Mouse (Mus musculus): Measurements from ENCODE around the gene Olfr554. TPM values are rescaled to one million over a fixed set of nuclear protein-coding genes. Genes with fewer than 3 reads are reported as not detected.
A peak's percentile ranks its signal among the peaks of the same experiment; 100 is the strongest.

Gene Olfr554
- polyA plus RNA-seq, 1 experiment from 2014 or later: not detected

DNA sequence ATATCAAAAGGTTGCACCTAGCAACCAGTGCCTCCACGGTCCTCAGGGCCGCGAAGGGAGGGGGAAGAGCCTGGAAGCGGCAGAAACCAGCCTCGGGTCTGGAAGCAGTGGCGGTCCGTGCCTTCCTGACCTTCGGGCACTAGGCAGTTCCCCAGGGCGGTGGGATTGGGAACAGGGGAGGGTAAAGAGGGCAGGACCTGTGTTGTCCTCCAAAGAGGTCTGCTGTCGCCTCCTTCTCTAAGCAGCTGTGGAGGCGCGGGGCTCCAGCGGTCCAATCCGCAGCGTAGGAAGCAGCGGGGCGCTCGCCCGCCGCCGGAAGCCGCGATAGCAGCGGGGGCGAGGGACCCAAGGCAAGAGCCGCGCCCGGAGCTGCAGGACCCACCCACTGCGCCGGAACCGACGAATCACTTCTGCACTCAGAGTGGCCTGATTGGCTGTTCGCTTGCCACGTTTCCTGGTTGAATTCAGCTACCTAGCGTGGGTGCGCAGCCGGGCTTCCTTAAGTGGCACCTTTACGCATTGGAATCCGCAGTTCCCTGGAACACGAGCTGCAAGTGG, 48.8 kb downstream of the Olfr554 start, which contains the start of gene Trim68:
Gene Trim68, minus strand, starts transcription at position 384 of the 558 bp plus-strand sequence.
- Histone ChIP-seq H3K27me3 (no peaks in the 10 kb centered on the region), H3K4me2 (replicated peaks) (peak within 1 kb of the TSS; percentile 61), H3K4me3 (replicated peaks) (peak within 1 kb of the TSS; percentile 57), H3K9ac (replicated peaks) (peak within 1 kb of the TSS; percentile 74), H3K9me3 (no peaks in the 10 kb centered on the region), H3K4me1 (replicated peaks) (peaks cover 4% of the 10 kb centered on the region; the same call in 1 of the 2 replicates), H3K27ac (peak within 1 kb of the TSS; percentile 69), H3K36me3 (no peaks in the 10 kb centered on the region)
- ATAC-seq: peak; percentile 100
- under 1% methylated on average over 40 of the region's 40 CpGs for WGBS

Other genes starting within 250 kb of the Olfr554 start
- 85.6 and 86.3 TPM in 2 replicates for gene Rrm1, start 196.7 kb upstream of the Olfr554 start, polyA plus RNA-seq (2015; fragmentation: Nextera tagmentation; extraction: Ambion mirVana)
- gene Olfr543, start 156.8 kb upstream of the Olfr554 start, polyA plus RNA-seq (2015; fragmentation: Nextera tagmentation; extraction: Ambion mirVana): 0.55 and 0.59 TPM in 2 replicates
- 0.16 and 0.19 TPM in 2 replicates for gene Olfr544, start 150.1 kb upstream of the Olfr554 start, polyA plus RNA-seq (2015; fragmentation: Nextera tagmentation; extraction: Ambion mirVana)
- 0.30 and 0.41 TPM in 2 replicates for gene Olfr545, start 138.9 kb upstream of the Olfr554 start, polyA plus RNA-seq (2015; fragmentation: Nextera tagmentation; extraction: Ambion mirVana)
- gene Olfr547, start 103.7 kb upstream of the Olfr554 start, polyA plus RNA-seq (2015; fragmentation: Nextera tagmentation; extraction: Ambion mirVana): not detected in 2 replicates
- gene Olfr548-ps1, start 97.5 kb upstream of the Olfr554 start, polyA plus RNA-seq (2015; fragmentation: Nextera tagmentation; extraction: Ambion mirVana): not detected in 2 replicates
- not detected in 2 replicates for gene Olfr549, start 88.6 kb upstream of the Olfr554 start, polyA plus RNA-seq (2015; fragmentation: Nextera tagmentation; extraction: Ambion mirVana)
- 0.17 TPM in 1 of 2 replicates, not detected in the other for gene Trim21, start 72.9 kb upstream of the Olfr554 start, polyA plus RNA-seq (2015; fragmentation: Nextera tagmentation; extraction: Ambion mirVana)
- gene Olfr550, start 67.0 kb upstream of the Olfr554 start, polyA plus RNA-seq (2015; fragmentation: Nextera tagmentation; extraction: Ambion mirVana): not detected in 2 replicates
- not detected in 2 replicates for gene Olfr551, start 46.5 kb upstream of the Olfr554 start, polyA plus RNA-seq (2015; fragmentation: Nextera tagmentation; extraction: Ambion mirVana)
- not detected in 2 replicates for gene Olfr552, start 40.7 kb upstream of the Olfr554 start, polyA plus RNA-seq (2015; fragmentation: Nextera tagmentation; extraction: Ambion mirVana)
- gene Olfr553, start 20.2 kb upstream of the Olfr554 start, polyA plus RNA-seq (2015; fragmentation: Nextera tagmentation; extraction: Ambion mirVana): not detected in 2 replicates
- not detected in 2 replicates for gene Olfr555, start 20.4 kb downstream of the Olfr554 start, polyA plus RNA-seq (2015; fragmentation: Nextera tagmentation; extraction: Ambion mirVana)
- gene Olfr556, start 26.5 kb downstream of the Olfr554 start, polyA plus RNA-seq (2015; fragmentation: Nextera tagmentation; extraction: Ambion mirVana): not detected in 2 replicates
- gene Trim68, start 48.9 kb downstream of the Olfr554 start, polyA plus RNA-seq (2015; fragmentation: Nextera tagmentation; extraction: Ambion mirVana): 7.3 and 8.0 TPM in 2 replicates
- not detected in 2 replicates for gene Olfr557, start 57.5 kb downstream of the Olfr554 start, polyA plus RNA-seq (2015; fragmentation: Nextera tagmentation; extraction: Ambion mirVana)
- 0.07 TPM in 1 of 2 replicates, not detected in the other for gene Olfr558, start 63.8 kb downstream of the Olfr554 start, polyA plus RNA-seq (2015; fragmentation: Nextera tagmentation; extraction: Ambion mirVana)
- not detected in 2 replicates for gene Olfr33, start 80.6 kb downstream of the Olfr554 start, polyA plus RNA-seq (2015; fragmentation: Nextera tagmentation; extraction: Ambion mirVana)
- gene Olfr559, start 89.1 kb downstream of the Olfr554 start, polyA plus RNA-seq (2015; fragmentation: Nextera tagmentation; extraction: Ambion mirVana): not detected in 2 replicates
- not detected in 2 replicates for gene Olfr560, start 120.9 kb downstream of the Olfr554 start, polyA plus RNA-seq (2015; fragmentation: Nextera tagmentation; extraction: Ambion mirVana)
- not detected in 2 replicates for gene Olfr78, start 121.0 kb downstream of the Olfr554 start, polyA plus RNA-seq (2015; fragmentation: Nextera tagmentation; extraction: Ambion mirVana)
- gene Olfr561, start 132.8 kb downstream of the Olfr554 start, polyA plus RNA-seq (2015; fragmentation: Nextera tagmentation; extraction: Ambion mirVana): not detected in 2 replicates
- gene Olfr564, start 165.0 kb downstream of the Olfr554 start, polyA plus RNA-seq (2015; fragmentation: Nextera tagmentation; extraction: Ambion mirVana): not detected in 2 replicates
- not detected in 2 replicates for gene Olfr566, start 220.3 kb downstream of the Olfr554 start, polyA plus RNA-seq (2015; fragmentation: Nextera tagmentation; extraction: Ambion mirVana)
- gene Olfr568, start 238.7 kb downstream of the Olfr554 start, polyA plus RNA-seq (2015; fragmentation: Nextera tagmentation; extraction: Ambion mirVana): not detected in 2 replicates

Data from midbrain, embryonic 13.5 days (tissue).